Mouse (Mus musculus): ENCODE data around the gene Arhgap17. TPM values are rescaled to one million over a fixed set of nuclear protein-coding genes. Genes with fewer than 3 reads are reported as not detected.

Gene Arhgap17
- total and polyA plus RNA-seq, 3 experiments: 2.6 to 124 (median 33.7) TPM

DNA sequence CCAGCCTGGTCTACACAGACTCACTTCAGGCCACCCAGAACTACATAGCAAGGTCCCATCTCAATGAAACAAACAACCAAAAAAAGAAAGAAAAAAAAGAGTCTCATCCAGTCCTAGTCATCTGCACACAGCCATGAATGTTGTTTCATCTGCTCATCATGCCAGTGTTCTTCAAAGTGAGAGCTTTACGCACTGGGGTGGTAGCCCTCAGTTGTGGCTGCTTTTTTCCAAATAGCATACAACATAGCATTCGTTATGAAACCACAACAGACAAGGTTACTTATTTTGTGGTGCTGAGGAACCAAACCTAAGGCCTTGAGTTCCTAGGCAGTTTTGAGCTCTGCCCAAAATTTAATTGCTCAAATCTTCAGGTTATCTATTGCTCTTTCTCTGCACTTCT lies 14.9 kb downstream of the Arhgap17 start:
- DNase-seq (ENCODE audit: low read depth, low spot score): no peak
- H3K36me3 ChIP-seq (ENCODE audit: control insufficient read depth in 1 of 2, insufficient read depth in 2 of 2, low read length in 2 of 2): peaks cover 0 to 13% of the 10 kb centered on the region in 2 experiments; a peak in 3 of 4 replicates
- H3K9ac ChIP-seq (ENCODE audit: control insufficient read depth, low read depth, low read length, poor library complexity, severe bottlenecking): no peak overlapping the region
- peaks cover 6 to 15% of the 10 kb centered on the region in 2 experiments for H3K4me1 ChIP-seq (ENCODE audit: control insufficient read depth in 1 of 2, insufficient read depth in 2 of 2, low read length in 2 of 2)
- H3K27ac ChIP-seq (ENCODE audit: control insufficient read depth, low read depth, low read length): no peak overlapping the region
- peaks cover 3% of the 10 kb centered on the region; the same call in 1 of the 2 replicates for H3K79me2 ChIP-seq (ENCODE audit: control insufficient read depth, insufficient read depth, low read length, poor library complexity)
- no peaks in the 10 kb centered on the region for H3K27me3 ChIP-seq (ENCODE audit: control insufficient read depth in 1 of 2, insufficient read depth in 2 of 2, low read length in 2 of 2)
- H3K9me3 ChIP-seq (replicated peaks; ENCODE audit: insufficient read depth, low read length): no peaks in the 10 kb centered on the region
- H3K4me3 ChIP-seq (ENCODE audit: control insufficient read depth in 1 of 2, insufficient read depth in 1 of 2, low read depth in 2 of 2, low read length in 2 of 2): no peak overlapping the region
- TF ChIP-seq ZKSCAN1 (IDR thresholded peaks at IDR 0.05; ENCODE audit: low read depth, low read length) (no peak), TCF12 (IDR thresholded peaks at IDR 0.05; ENCODE audit: low read depth, low read length) (0 out of 2 replicates have a peak, but pooled peaks have one; percentile 11)

DNA sequence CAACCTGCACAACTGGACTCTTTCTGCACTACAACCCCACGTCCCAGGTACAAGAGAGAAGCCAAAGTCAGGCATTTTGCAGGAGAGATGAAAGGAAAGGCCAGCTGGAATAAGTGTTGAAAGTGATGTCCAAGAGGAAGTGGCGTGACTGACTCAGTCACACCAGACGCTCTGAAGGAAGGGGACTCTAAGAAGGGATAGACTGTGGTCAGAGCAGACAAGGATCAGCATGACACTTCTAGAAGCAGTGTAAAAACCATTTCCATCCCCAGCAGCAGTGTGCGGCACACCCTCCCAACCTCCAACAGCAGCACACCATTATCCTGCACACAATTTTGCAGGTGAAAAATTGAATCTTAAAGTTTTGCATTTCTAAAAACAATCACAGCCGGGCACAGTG lies 15.3 kb downstream of the Arhgap17 start:
- Histone ChIP-seq H3K4me3 (ENCODE audit: control insufficient read depth in 1 of 2, insufficient read depth in 1 of 2, low read depth in 2 of 2, low read length in 2 of 2) (no peak overlapping the region), H3K4me1 (ENCODE audit: control insufficient read depth in 1 of 2, insufficient read depth in 2 of 2, low read length in 2 of 2) (peaks cover 6 to 15% of the 10 kb centered on the region in 2 experiments)

DNA sequence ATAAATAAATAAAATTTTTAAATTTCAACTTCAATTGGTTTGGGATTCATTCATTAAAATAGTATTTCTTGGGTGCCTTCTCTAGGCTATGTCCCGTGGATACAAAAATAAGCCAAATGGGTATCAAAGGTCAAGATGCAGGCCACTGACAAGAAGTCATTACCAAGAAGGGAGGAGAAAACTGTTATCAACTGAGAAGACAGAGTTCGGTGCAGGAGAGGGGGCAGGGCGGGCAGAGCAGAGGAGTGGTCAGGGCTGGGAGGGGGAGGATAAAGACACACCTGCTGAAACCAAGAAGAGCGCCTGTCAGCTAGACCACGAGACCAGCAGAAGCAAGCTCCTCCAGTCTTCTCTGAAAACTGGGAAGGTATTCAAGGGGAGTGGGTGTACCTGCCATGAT lies 15.8 kb downstream of the Arhgap17 start:
- no peak for DNase-seq (ENCODE audit: low read depth, low spot score)
- Histone ChIP-seq H3K36me3 (ENCODE audit: control insufficient read depth in 1 of 2, insufficient read depth in 2 of 2, low read length in 2 of 2) (peaks cover 0 to 13% of the 10 kb centered on the region in 2 experiments; a peak in 3 of 4 replicates), H3K4me1 (ENCODE audit: control insufficient read depth in 1 of 2, insufficient read depth in 2 of 2, low read length in 2 of 2) (peaks cover 6 to 15% of the 10 kb centered on the region in 2 experiments), H3K4me3 (ENCODE audit: control insufficient read depth in 1 of 2, insufficient read depth in 1 of 2, low read depth in 2 of 2, low read length in 2 of 2) (no peak overlapping the region), H3K9ac (ENCODE audit: control insufficient read depth, low read depth, low read length, poor library complexity, severe bottlenecking) (no peak overlapping the region), H3K27ac (ENCODE audit: control insufficient read depth, low read depth, low read length) (no peak overlapping the region), H3K27me3 (ENCODE audit: control insufficient read depth in 1 of 2, insufficient read depth in 2 of 2, low read length in 2 of 2) (no peaks in the 10 kb centered on the region), H3K79me2 (ENCODE audit: control insufficient read depth, insufficient read depth, low read length, poor library complexity) (peaks cover 3% of the 10 kb centered on the region; the same call in 1 of the 2 replicates), H3K9me3 (replicated peaks; ENCODE audit: insufficient read depth, low read length) (no peaks in the 10 kb centered on the region)
- TF ChIP-seq BHLHE40 (IDR thresholded peaks at IDR 0.05; ENCODE audit: borderline replicate concordance, low read depth, low read length): no peak
- no peak for TF ChIP-seq RAD21 (IDR thresholded peaks at IDR 0.05; ENCODE audit: low read depth, low read length)
- TF ChIP-seq E2F4 (IDR thresholded peaks at IDR 0.05; ENCODE audit: borderline replicate concordance, low read depth, low read length): no peak
- TF ChIP-seq ETS1 (IDR thresholded peaks at IDR 0.05; ENCODE audit: low read depth, low read length): no peak
- TF ChIP-seq CHD2 (IDR thresholded peaks at IDR 0.05; ENCODE audit: low read length): no peak
- TF ChIP-seq JUND (IDR thresholded peaks at IDR 0.05; ENCODE audit: low read depth, low read length): no peak

More for the DNA sequence above, 15.3 kb downstream of the Arhgap17 start:
- Histone ChIP-seq H3K27ac (ENCODE audit: control insufficient read depth, low read depth, low read length) (no peak overlapping the region), H3K9ac (ENCODE audit: control insufficient read depth, low read depth, low read length, poor library complexity, severe bottlenecking) (no peak overlapping the region), H3K79me2 (ENCODE audit: control insufficient read depth, insufficient read depth, low read length, poor library complexity) (peaks cover 3% of the 10 kb centered on the region; the same call in 1 of the 2 replicates), H3K9me3 (replicated peaks; ENCODE audit: insufficient read depth, low read length) (no peaks in the 10 kb centered on the region), H3K36me3 (ENCODE audit: control insufficient read depth in 1 of 2, insufficient read depth in 2 of 2, low read length in 2 of 2) (peaks cover 0 to 13% of the 10 kb centered on the region in 2 experiments; a peak in 3 of 4 replicates), H3K27me3 (ENCODE audit: control insufficient read depth in 1 of 2, insufficient read depth in 2 of 2, low read length in 2 of 2) (no peaks in the 10 kb centered on the region)
- TF ChIP-seq MYC (IDR thresholded peaks at IDR 0.05; ENCODE audit: low read depth, low read length) (no peak), CHD1 (IDR thresholded peaks at IDR 0.05; ENCODE audit: low read depth, low read length) (no peak), USF2 (IDR thresholded peaks at IDR 0.05; ENCODE audit: borderline replicate concordance in 1 of 2, insufficient read depth in 1 of 2, low read depth in 1 of 2, low read length in 2 of 2) (no peak), JUND (IDR thresholded peaks at IDR 0.05; ENCODE audit: low read depth, low read length) (no peak), USF1 (IDR thresholded peaks at IDR 0.05; ENCODE audit: low read depth, low read length) (no peak), MAFK (IDR thresholded peaks at IDR 0.05; ENCODE audit: borderline replicate concordance, low read depth, low read length) (no peak), MEF2A (IDR thresholded peaks at IDR 0.05; ENCODE audit: extremely low read depth, insufficient replicate concordance, low read depth, low read length, poor library complexity, severe bottlenecking) (no peak)
- DNase-seq (ENCODE audit: low read depth, low spot score): no peak
